Mouse (Mus musculus) liver, embryonic 16.5 days (tissue): ENCODE results near the gene Gpx7. TPM values are rescaled to one million over a fixed set of nuclear protein-coding genes. Genes with fewer than 3 reads are reported as not detected.

Experiments used
- ATAC-seq: fragments of 200-750 bp; cut with Nextera tagmentation; 2 replicates; pipeline ENCODE4 v1.8.0; 2017; ENCODE audit warnings: low read depth, mild to moderate bottlenecking, moderate number of reproducible peaks, moderate library complexity
- H3K27ac ChIP-seq: fragments of 300-500 bp; sonication (generic); 2 replicates; pipeline ENCODE4 v1.5.1; 2014; ENCODE audit warnings: mild to moderate bottlenecking, low read length
- H3K27me3 ChIP-seq: fragments of 300-500 bp; sonication (generic); 2 replicates; pipeline ENCODE4 v1.6.1; 2014; ENCODE audit warnings: low read depth, low read length, mixed read lengths; ENCODE audit not compliant: control insufficient read depth, insufficient read depth
- H3K36me3 ChIP-seq: fragments of 300-500 bp; sonication (generic); 2 replicates; pipeline ENCODE4 v1.6.1; 2014; ENCODE audit warnings: mild to moderate bottlenecking; ENCODE audit not compliant: control insufficient read depth, insufficient read depth
- H3K4me1 ChIP-seq: fragments of 300-500 bp; sonication (generic); 2 replicates; pipeline ENCODE4 v1.6.1; 2014; ENCODE audit warnings: low read depth, low read length, mixed read lengths; ENCODE audit not compliant: control insufficient read depth
- H3K4me2 ChIP-seq: fragments of 300-500 bp; sonication (generic); 2 replicates; pipeline ENCODE4 v1.6.1; 2014; ENCODE audit warnings: low read depth, low read length, mixed read lengths
- H3K4me3 ChIP-seq: fragments of 300-500 bp; sonication (generic); 2 replicates; pipeline ENCODE4 v1.5.1; 2014; ENCODE audit warnings: low read depth, mild to moderate bottlenecking, low read length
- H3K9ac ChIP-seq: fragments of 300-500 bp; sonication (generic); 2 replicates; pipeline ENCODE4 v1.6.1; 2014; ENCODE audit warnings: low read depth, low read length
- H3K9me3 ChIP-seq: fragments of 300-500 bp; sonication (generic); replicated peaks from 2 replicates; pipeline ENCODE4 v1.6.1; 2016; ENCODE audit warnings: low read length; ENCODE audit not compliant: control insufficient read depth
- WGBS: fragments of 180-500 bp; shearing (Covaris S2); extraction: QIAGEN DNeasy Blood & Tissue Kit; methylation state at CpG from one replicate; pipeline ENCODE4 v1.1.7; 2014; ENCODE audit not compliant: insufficient replicate concordance; 5-methylcytosine and 5-hydroxymethylcytosine counted together
- polyA plus RNA-seq: library from polyadenylated mRNA; unstranded; fragments of >200 nt; fragmentation: Nextera tagmentation; extraction: Ambion mirVana; gene quantifications from 2 replicates; pipeline ENCODE4 v1.2.1, GENCODE M21; 2015

Gpx7 gene
- polyA plus RNA-seq, result 9.5 and 10.4 TPM in 2 replicates

DNA sequence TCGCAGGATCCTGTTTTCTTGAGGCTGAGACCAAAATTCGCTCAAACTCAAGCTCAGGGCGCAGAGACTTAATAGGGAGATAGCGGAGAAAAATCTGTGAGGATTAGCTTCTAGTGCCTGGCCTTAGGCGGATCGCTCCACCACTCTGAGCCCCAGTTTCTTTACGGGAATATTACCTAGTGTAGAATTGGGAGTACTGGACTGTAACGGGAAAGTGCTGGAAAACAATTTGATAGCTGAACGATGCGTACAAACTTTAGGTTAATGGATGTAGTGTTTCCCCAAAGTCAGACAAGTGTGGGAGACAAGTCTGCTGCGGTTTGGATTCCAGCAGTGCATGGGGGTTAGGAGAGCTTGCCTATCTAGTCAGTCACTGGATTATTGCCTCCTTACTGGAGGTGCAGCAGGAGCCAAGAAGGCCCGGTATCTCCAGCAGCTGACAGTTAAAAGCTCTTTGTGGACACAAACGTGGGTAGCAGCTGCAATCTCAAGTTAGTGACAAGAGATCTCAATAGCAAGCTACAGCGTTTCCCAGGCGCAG, at the start of gene Gpx7:
TSS of gene Gpx7 (minus strand) at position 101 of the 541 bp plus-strand sequence.
- no peak for ATAC-seq
- Histone ChIP-seq H3K4me1 (no peaks in the 10 kb centered on the region; the same call in 1 of the 2 replicates), H3K36me3 (no peaks in the 10 kb centered on the region), H3K4me2 (peak within 1 kb of the TSS; percentile 62), H3K4me3 (peak within 1 kb of the TSS; percentile 54), H3K9me3 (no peaks in the 10 kb centered on the region), H3K27ac (peak within 1 kb of the TSS; percentile 24), H3K9ac (peak within 1 kb of the TSS; percentile 52), H3K27me3 (peaks cover 13% of the 10 kb centered on the region)
- WGBS, result 15% methylated on average over 15 of the region's 15 CpGs

- H3K4me1 ChIP-seq, result peaks cover 18% of the 10 kb centered on the region
- ATAC-seq, result peak; percentile 17; the same call in 1 of the 2 replicates
- H3K9me3 ChIP-seq, result no peaks in the 10 kb centered on the region
- H3K4me2 ChIP-seq, result no peak overlapping the region
- no peaks in the 10 kb centered on the region for H3K36me3 ChIP-seq
- peak overlapping the region; percentile 67 for H3K27ac ChIP-seq
- no peak overlapping the region for H3K4me3 ChIP-seq
- no peak overlapping the region for H3K9ac ChIP-seq
- H3K27me3 ChIP-seq, result no peaks in the 10 kb centered on the region
- WGBS, result 38% methylated on average over 2 of the region's 2 CpGs
Measured at GRCm38 (mm10) chr4:108456028-108456427, 49.3 kb upstream of the Gpx7 start.

DNA sequence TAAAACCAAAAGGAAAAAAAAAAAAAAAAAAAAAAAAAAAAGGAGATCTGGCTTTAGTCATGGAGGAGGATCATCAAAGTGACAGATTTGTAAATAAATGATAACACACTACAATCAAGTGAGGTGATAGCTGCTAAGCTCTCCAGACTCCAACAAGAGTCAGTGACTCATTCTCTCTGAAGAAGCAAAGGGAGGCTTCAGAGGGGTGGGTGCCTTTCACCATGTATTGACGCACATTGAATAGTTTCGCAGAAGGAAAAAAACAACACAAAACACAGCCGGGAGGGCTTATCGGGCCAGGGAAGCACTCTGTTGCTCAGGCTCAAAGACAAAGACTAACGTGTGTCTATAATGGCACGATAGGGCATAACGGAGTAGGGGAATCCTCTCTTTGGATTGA, 41.3 kb upstream of the Gpx7 start:
- WGBS, result 51% methylated on average over 7 of the region's 7 CpGs
- no peak overlapping the region for H3K9ac ChIP-seq

DNA sequence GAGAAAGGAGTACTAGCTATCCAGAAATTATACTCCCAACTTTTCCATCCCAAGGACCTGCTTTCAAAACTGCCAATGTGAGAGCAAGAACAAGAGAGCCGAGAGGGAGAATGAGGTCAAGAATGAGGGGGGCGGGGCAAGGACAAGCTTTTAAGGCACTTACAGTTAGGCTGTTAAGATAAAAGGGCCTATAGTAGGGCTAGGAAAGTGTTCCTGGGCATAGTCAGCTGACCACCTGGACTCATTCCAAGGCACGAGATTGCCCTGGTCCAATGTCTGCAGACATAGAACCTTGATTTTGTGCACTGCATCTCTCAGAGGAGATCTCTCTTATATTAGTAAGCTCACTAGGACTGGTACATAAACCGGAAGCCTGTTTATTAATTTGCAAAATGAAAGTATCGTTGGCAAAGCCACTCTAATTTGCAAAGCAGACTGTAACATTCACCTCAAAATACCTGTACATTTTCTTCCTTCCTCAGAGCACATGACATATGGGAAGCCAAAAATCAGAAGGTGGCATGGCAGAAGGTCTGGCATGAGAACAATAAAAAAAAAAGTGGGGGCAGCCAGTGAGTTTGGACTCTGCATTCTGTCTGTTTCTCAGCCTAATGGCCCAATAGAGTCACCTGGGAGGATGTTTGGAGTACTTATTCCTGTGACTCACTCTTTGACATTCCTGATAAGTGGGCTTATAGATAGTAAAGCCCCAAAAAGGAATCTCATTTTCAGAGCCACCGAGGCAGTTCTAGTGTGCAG, 31.5 kb upstream of the Gpx7 start:
- Histone ChIP-seq H3K27me3 (no peaks in the 10 kb centered on the region), H3K4me1 (no peaks in the 10 kb centered on the region; the same call in 1 of the 2 replicates), H3K36me3 (no peaks in the 10 kb centered on the region), H3K4me3 (no peak overlapping the region), H3K9me3 (no peaks in the 10 kb centered on the region), H3K9ac (no peak overlapping the region), H3K27ac (no peak overlapping the region), H3K4me2 (no peak overlapping the region)
- ATAC-seq, result no peak
- WGBS, result 51% methylated on average over 6 of the region's 6 CpGs

More for the DNA sequence above, 41.3 kb upstream of the Gpx7 start:
- no peak overlapping the region for H3K4me2 ChIP-seq
- no peaks in the 10 kb centered on the region for H3K36me3 ChIP-seq
- H3K27me3 ChIP-seq, result peaks cover 3% of the 10 kb centered on the region; the same call in 1 of the 2 replicates
- H3K4me3 ChIP-seq, result no peak overlapping the region
- ATAC-seq, result no peak
- no peak overlapping the region for H3K27ac ChIP-seq
- H3K9me3 ChIP-seq, result no peaks in the 10 kb centered on the region
- no peaks in the 10 kb centered on the region; the same call in 1 of the 2 replicates for H3K4me1 ChIP-seq

DNA sequence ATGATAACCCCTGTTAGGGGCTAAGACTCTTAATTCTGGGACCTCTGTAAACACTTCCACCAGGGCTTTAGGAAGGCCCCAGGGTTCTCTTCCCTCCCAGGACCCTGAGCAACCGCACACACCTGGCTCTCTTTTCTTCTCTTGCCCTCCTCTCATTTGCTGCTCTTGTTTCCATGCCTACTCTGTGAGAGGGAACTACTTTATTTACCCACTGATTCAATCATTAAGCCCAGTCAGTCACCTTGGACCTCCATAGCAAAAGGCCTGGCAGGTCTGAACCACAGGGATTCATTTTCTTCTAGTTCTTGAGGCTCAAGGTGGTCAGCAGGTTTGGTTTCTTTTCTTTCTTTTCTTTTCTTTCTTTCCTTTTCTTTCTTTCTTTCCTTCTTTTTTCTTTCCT, 29.5 kb upstream of the Gpx7 start:
- no peak overlapping the region for H3K4me3 ChIP-seq
- no peaks in the 10 kb centered on the region for H3K9me3 ChIP-seq
- H3K4me2 ChIP-seq, result no peak overlapping the region
- no peaks in the 10 kb centered on the region; the same call in 1 of the 2 replicates for H3K4me1 ChIP-seq
- H3K9ac ChIP-seq, result no peak overlapping the region
- peak overlapping the region; percentile 56 for H3K27ac ChIP-seq
- peaks cover 7% of the 10 kb centered on the region for H3K27me3 ChIP-seq
- peak; percentile 65 for ATAC-seq
- WGBS, result 53% methylated on average over 1 of the region's 1 CpGs
- no peaks in the 10 kb centered on the region for H3K36me3 ChIP-seq

DNA sequence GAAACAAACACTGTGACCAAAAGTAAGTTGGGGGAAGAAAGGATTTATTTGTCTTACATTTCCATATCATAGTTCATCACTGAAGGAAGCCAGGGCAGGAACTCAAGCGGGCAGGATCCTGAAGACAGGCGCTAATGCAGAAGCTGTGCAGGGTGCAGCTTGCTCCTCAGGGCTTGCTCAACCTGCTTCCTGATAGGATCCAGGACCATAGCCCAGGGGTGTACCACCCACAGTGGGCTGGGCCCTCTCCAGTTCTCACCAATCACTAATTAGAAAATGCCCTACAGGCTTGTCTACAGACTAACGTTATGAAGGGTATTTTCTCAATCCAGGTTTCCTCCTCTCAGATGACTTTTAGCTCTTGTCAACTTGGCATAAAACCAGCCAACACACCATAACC, 28.9 kb upstream of the Gpx7 start:
- Histone ChIP-seq H3K9ac (no peak overlapping the region), H3K9me3 (no peaks in the 10 kb centered on the region), H3K4me2 (no peak overlapping the region), H3K36me3 (no peaks in the 10 kb centered on the region), H3K27me3 (peaks cover 9% of the 10 kb centered on the region), H3K27ac (peak overlapping the region; percentile 56; the same call in 1 of the 2 replicates), H3K4me1 (no peaks in the 10 kb centered on the region; the same call in 1 of the 2 replicates), H3K4me3 (no peak overlapping the region)
- 43% methylated on average over 3 of the region's 3 CpGs for WGBS
- peak; percentile 83 for ATAC-seq

DNA sequence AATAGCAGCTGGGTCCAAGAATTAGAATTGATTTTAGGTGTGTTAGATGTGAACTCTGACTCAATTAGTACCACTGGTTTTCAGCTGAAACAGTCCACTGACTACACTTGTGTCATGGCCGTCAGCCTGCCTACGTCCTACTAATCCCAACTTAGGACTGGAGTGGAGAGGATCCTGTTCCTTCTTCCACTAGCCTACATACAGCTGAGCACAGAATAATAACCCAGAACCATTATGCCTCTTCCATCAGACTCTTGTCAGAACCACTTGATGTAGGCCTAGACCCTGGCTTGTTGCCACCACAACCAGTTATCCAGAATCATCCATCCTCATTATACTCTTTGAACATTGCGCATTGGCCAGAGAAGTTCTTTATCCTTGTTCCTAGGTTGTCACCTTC, 28.0 kb upstream of the Gpx7 start:
- Histone ChIP-seq H3K36me3 (no peaks in the 10 kb centered on the region), H3K4me1 (no peaks in the 10 kb centered on the region; the same call in 1 of the 2 replicates), H3K4me3 (no peak overlapping the region), H3K9me3 (no peaks in the 10 kb centered on the region), H3K27me3 (peaks cover 9% of the 10 kb centered on the region), H3K9ac (no peak overlapping the region), H3K4me2 (no peak overlapping the region), H3K27ac (no peak overlapping the region)
- WGBS, result 75% methylated on average over 3 of the region's 3 CpGs
- no peak for ATAC-seq

DNA sequence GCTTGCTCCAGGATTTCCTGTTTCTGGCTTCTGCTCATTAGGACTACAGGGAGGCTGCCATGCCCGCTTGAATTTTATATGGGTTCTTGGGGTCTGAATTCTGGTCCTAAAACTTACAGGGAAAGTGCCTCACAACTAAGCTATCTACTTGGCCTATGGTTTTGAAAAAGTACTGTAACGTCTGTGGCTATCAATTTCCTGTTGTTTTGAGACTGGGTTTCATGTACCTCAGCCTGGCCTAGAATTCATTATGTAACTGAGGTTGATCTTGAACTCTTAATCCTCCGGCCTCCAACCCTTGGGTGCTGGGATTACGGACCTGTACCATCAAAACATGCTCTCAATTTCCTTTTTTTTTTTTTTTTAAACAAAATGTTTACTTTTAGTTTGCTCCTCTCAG, 27.5 kb upstream of the Gpx7 start:
- Histone ChIP-seq H3K27me3 (peaks cover 9% of the 10 kb centered on the region), H3K9ac (no peak overlapping the region), H3K4me1 (no peaks in the 10 kb centered on the region; the same call in 1 of the 2 replicates), H3K9me3 (no peaks in the 10 kb centered on the region), H3K4me3 (no peak overlapping the region), H3K4me2 (no peak overlapping the region), H3K27ac (no peak overlapping the region), H3K36me3 (no peaks in the 10 kb centered on the region)
- ATAC-seq, result no peak
- 44% methylated on average over 4 of the region's 4 CpGs for WGBS

GRCm38 (mm10) chr4:108433341-108433740, 26.6 kb upstream of the Gpx7 start:
- Histone ChIP-seq H3K27me3 (peaks cover 9% of the 10 kb centered on the region), H3K9me3 (no peaks in the 10 kb centered on the region), H3K36me3 (no peaks in the 10 kb centered on the region), H3K9ac (no peak overlapping the region), H3K4me3 (no peak overlapping the region), H3K4me2 (no peak overlapping the region), H3K4me1 (peaks cover 2% of the 10 kb centered on the region; the same call in 1 of the 2 replicates), H3K27ac (no peak overlapping the region)
- 34% methylated on average over 6 of the region's 6 CpGs for WGBS
- no peak for ATAC-seq
